Mouse (Mus musculus): Measurements from ENCODE around the gene Cpeb2.
A peak's percentile ranks its signal among the peaks of the same experiment; 100 is the strongest.

Cpeb2 gene

DNA sequence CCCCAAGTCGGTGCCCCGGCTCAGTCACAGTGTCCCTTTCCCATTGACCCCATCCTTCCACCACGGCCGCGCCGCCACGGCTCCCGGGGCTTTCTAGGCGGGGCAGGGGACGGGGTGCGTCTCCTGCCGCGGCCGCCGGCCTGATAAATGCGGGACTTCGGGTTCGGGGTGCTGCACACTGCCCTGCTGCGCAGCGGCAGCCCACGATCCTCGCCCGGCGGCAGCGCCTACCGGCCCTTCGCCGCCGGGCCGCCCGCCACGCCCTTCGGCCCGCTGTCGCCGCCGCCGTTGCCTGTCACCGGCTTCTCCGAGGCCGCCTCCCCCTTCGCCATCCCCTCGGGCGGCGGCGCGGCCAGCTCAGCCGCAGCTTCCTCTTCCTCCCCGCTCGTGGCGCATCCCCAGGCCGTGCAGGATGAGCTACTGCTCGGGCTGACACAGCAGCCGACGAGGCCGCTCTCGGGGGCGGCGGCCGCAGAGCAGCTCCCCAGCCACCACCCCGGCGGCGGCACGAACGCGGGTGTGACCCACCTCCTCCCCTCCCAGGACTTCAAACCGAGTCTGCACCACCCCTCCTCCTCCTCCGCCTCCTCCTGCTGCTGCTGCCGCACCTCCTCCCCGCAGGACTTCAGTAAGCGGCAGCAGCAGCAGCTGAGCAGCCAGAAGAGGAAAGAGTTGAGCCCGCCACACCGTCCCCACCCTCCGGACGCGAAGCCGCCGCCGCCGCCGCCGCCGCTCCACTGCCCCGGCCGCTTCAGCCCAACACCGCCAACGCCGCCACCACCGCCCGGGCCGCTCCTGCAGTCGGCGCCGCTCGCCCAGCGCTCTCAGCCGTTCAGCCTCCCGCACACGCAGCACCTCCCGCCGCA is 579 bp downstream of the Cpeb2 start:
- no peaks in the 10 kb centered on the region for H3K36me3 ChIP-seq (ENCODE audit: control insufficient read depth, insufficient read depth, low read length, poor library complexity, severe bottlenecking)
- peak; percentile 85 for DNase-seq (ENCODE audit: low read depth, low spot score)
- H3K27me3 ChIP-seq (ENCODE audit: control insufficient read depth, insufficient read depth, low read length, poor library complexity, severe bottlenecking) = no peaks in the 10 kb centered on the region; the same call in 1 of the 2 replicates

DNA sequence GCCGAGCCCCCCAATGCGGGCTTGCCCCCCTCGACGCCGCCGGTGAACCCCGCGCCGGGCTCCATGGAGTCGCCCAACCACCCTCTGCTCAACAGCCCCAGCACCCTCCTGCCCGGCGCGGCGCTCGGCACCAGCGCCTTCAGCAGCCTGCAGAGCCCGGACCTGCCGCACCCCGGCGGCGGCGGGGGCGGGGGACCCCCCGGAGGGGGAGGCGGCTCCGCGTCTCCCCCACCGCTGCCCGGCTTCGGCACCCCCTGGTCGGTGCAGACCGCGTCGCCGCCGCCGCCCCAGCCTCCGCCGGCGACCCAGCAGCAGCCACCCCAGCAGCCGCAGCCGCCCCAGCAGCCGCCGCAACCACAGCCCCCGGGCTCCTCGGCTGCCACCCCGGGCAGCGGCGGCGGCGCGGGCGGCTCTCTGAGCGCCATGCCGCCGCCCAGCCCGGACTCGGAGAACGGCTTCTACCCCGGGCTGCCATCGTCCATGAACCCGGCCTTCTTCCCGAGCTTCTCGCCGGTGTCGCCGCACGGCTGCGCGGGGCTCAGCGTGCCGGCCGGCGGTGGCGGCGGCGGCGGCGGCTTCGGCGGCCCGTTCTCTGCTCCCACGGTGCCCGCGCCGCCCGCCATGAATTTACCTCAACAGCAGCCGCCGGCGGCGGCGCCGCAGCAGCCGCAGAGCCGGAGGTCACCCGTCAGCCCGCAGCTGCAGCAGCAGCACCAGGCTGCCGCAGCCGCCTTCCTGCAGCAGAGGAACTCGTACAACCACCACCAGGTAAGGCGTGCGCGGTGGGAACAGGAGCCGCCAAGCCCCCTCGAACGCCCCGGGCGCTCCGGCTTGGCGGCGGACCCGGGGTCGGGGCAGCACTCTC is 1.6 kb downstream of the Cpeb2 start:
- Histone ChIP-seq H3K27me3 (ENCODE audit: control insufficient read depth, insufficient read depth, low read length, poor library complexity, severe bottlenecking) (no peaks in the 10 kb centered on the region; the same call in 1 of the 2 replicates), H3K36me3 (ENCODE audit: control insufficient read depth, insufficient read depth, low read length, poor library complexity, severe bottlenecking) (no peaks in the 10 kb centered on the region)
- DNase-seq (ENCODE audit: low read depth, low spot score) = peak; percentile 53

DNA sequence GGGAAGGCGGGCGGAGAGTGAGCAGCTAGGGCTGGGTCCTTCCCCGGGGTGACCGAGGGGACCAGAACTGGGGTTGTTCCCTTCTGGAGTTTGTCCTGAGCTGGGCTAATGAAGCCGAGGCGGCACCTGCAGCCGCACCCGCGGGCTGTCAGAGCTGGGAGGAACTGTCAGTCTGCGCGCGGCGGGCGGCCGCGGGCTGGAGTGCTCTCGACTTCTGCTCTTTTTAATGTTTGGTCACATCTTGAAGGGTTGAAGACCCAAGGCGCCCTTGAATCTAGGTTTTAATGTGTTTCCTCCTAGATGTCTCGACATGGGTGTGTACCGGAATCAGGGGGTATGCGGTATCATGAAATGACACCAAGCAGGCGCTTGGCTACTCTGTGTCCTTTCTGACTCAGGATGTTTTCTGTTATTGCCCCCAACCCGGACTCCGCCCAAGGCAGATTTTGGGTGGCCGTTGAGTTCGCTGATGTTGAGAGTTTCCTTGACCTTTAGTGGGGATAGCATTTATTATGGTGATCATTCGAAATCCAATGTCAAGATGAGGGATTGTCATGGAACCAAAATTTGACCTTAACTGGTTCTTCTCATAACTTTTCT is 2.3 kb downstream of the Cpeb2 start:
- DNase-seq (ENCODE audit: low read depth, low spot score) = peak; percentile 52
- H3K36me3 ChIP-seq (ENCODE audit: control insufficient read depth, insufficient read depth, low read length, poor library complexity, severe bottlenecking) = no peaks in the 10 kb centered on the region

DNA sequence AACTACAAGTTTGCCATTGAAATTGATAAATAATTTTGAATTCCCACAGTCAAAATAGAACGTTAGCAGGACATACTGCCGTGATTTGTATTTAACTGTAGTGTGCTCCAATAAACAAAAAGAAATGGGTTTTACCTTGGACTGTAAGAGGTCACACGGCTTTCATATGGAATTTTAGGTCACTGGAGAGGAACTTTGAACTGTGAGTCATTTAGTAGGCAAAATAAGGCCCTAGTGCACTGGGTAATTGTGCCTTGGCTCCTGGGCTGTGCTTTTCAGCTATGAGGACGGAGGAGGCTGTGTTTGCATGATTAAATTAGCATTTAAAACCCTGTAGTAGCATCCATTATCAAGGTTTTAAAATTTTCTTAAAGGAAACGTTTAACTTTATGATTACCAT is 3.0 kb downstream of the Cpeb2 start:
- no peak for DNase-seq (ENCODE audit: low read depth, low spot score)
- no peaks in the 10 kb centered on the region; the same call in 1 of the 2 replicates for H3K27me3 ChIP-seq (ENCODE audit: control insufficient read depth, insufficient read depth, low read length, poor library complexity, severe bottlenecking)
- H3K36me3 ChIP-seq (ENCODE audit: control insufficient read depth, insufficient read depth, low read length, poor library complexity, severe bottlenecking) = no peaks in the 10 kb centered on the region

More for the DNA sequence above, 2.3 kb downstream of the Cpeb2 start:
- no peaks in the 10 kb centered on the region; the same call in 1 of the 2 replicates for H3K27me3 ChIP-seq (ENCODE audit: control insufficient read depth, insufficient read depth, low read length, poor library complexity, severe bottlenecking)

DNA sequence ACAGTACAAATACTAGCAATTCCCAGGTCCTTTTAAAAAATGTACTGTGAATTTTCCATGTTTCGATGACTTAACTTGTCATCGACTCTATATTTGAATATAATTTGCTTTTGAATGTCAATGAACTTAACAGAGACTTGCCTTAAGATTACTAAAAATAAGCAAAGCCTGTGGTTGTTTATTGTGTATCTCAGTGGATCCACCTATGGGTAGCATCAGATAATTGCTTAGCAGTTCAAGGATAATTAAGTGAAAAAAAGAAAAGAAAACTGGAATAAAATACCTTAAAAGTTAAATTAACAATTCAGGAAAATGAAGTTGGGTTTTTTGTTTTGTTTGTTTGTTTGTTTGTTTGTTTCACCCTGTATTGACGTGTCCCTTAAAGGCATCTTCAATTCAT is 3.5 kb downstream of the Cpeb2 start:
- Histone ChIP-seq H3K36me3 (ENCODE audit: control insufficient read depth, insufficient read depth, low read length, poor library complexity, severe bottlenecking) (no peaks in the 10 kb centered on the region), H3K27me3 (ENCODE audit: control insufficient read depth, insufficient read depth, low read length, poor library complexity, severe bottlenecking) (no peaks in the 10 kb centered on the region; the same call in 1 of the 2 replicates)
- DNase-seq (ENCODE audit: low read depth, low spot score) = peak; percentile 40

DNA sequence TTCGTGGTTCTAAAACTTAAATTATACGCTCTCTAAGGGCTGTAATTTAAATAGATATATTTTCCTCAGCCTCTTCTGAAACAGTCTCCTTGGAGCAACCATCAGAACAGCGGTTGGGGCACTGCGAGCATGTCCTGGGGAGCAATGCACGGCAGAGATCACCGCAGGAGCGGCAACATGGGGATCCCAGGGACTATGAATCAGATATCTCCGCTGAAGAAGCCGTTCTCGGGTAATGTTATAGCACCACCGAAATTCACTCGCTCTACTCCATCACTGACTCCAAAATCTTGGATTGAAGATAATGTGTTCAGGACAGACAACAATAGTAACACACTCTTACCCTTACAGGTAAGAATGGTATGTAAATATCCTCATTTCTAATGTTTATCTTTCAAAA is 4.3 kb downstream of the Cpeb2 start:
- no peak for DNase-seq (ENCODE audit: low read depth, low spot score)
- no peaks in the 10 kb centered on the region for H3K27me3 ChIP-seq (ENCODE audit: control insufficient read depth, insufficient read depth, low read length, poor library complexity, severe bottlenecking)
- H3K36me3 ChIP-seq (ENCODE audit: control insufficient read depth, insufficient read depth, low read length, poor library complexity, severe bottlenecking) = no peaks in the 10 kb centered on the region

DNA sequence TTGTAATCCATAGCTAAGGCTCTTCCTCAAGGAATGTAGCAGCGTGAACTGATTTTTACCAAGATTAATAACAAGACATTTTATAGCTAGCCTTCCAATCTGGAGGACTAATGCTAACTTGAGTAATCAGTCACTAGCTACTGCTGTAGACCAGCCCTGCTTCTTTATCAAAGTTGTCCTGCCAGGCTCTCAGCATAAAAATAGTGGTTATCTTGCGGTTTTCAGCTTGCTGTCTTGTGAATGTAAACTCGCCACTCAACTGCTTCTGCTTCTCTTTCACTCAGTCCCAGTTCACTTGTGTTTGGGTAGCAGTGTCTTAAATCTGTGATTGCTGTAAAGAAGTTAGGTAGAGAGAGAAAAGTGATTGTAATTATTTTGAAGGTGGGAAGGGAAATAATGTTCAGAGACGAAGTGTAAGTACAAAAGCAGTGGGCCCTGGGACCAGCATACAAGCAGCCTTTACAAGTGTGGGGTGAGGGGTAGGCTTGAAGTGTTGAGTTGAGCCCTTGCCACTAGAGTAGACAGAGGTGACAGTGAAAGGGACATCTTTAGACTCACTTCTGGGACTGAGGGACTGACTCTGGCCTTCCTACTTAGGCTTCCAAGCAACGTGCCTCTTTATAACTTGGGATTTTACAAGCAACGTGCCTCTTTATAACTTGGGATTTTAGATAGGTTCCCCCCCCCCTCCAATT is 6.3 kb downstream of the Cpeb2 start:
- no peak for DNase-seq (ENCODE audit: low read depth, low spot score)
- Histone ChIP-seq H3K27me3 (ENCODE audit: control insufficient read depth, insufficient read depth, low read length, poor library complexity, severe bottlenecking) (no peaks in the 10 kb centered on the region), H3K36me3 (ENCODE audit: control insufficient read depth, insufficient read depth, low read length, poor library complexity, severe bottlenecking) (no peaks in the 10 kb centered on the region)

DNA sequence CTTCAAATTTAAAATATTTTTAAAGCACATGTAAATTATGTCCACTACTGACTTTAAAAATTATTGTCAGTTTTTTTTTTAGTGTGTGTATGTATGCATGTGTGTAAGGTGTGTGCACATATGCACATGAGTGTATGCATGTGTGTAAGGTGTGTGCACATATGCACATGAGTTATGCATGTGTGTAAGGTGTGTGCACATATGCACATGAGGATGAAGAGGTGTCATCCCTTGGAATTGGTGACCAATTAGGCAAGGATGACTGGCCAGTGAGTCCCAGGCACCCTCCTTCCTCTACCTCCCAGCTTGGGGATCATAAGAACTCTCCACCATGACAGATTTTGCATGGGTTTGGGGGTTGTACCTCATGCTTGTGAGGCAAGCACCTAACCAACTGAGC is 7.8 kb downstream of the Cpeb2 start:
- no peak for DNase-seq (ENCODE audit: low read depth, low spot score)
- Histone ChIP-seq H3K36me3 (ENCODE audit: control insufficient read depth, insufficient read depth, low read length, poor library complexity, severe bottlenecking) (0 out of 2 replicates have a peak, but pooled peaks cover under 1% of the 10 kb centered on the region), H3K27me3 (ENCODE audit: control insufficient read depth, insufficient read depth, low read length, poor library complexity, severe bottlenecking) (no peaks in the 10 kb centered on the region)

DNA sequence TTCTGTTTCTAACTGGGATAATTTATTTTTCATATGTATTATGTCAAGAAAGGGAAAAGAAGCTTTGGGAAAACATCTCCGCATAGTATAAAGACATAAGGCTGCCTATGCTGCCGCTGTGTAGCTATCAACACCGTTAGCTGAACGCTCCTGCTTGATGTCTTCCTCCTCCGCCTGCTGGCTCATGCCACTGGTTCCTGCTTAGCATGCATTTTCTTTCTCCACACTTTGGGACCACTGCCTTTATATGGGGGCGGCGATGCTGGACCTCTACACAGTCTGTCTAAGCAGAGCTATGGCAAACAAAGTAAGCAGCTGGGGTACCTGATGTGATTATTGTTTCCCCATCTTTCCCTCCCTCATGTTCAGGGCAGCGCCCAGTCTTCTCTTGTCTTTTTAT is 13.3 kb downstream of the Cpeb2 start:
- H3K27me3 ChIP-seq (ENCODE audit: control insufficient read depth, insufficient read depth, low read length, poor library complexity, severe bottlenecking) = no peaks in the 10 kb centered on the region
- DNase-seq (ENCODE audit: low read depth, low spot score) = no peak
- 0 out of 2 replicates have a peak, but pooled peaks cover 2% of the 10 kb centered on the region for H3K36me3 ChIP-seq (ENCODE audit: control insufficient read depth, insufficient read depth, low read length, poor library complexity, severe bottlenecking)

DNA sequence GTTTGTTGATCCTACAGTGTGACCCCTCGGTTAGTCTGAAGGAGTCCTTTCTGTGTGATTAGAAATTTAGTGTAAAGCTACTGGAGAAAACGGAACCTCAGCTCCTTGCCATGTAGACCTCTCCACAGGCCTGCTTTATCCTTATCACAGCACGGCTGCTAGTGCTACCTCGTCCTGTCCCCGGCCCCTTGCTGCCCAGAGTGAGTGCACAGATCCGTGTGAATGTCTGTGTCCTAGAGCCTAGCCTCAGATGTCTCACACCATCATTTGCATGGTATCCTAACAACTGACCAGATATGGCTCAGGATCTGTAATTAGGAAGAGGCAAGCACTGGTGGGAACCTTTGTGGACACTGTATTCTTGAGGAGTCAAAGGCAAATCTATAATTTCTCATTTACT is 14.0 kb downstream of the Cpeb2 start:
- Histone ChIP-seq H3K27me3 (ENCODE audit: control insufficient read depth, insufficient read depth, low read length, poor library complexity, severe bottlenecking) (no peaks in the 10 kb centered on the region), H3K36me3 (ENCODE audit: control insufficient read depth, insufficient read depth, low read length, poor library complexity, severe bottlenecking) (0 out of 2 replicates have a peak, but pooled peaks cover 2% of the 10 kb centered on the region)
- no peak for DNase-seq (ENCODE audit: low read depth, low spot score)

DNA sequence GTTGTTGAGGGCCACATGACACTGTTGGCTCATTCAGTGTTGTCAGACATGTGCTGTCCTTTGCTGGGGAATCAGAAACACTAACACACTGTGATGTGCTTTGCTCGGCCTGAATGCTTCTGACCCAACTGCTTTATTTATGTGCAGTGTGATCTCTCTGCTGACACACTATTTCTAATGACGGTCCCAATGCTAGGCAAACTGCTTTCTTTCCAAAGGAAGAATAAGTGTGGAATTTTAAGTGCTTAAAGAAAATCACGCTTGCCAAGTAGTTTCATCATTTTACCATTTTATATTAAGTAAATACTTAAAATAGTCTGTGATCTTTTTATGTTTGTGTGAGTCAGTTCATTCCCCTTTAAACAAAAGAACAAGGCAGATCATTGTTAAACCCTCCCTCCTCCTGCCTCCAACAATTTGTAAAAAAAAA is 15.0 kb downstream of the Cpeb2 start:
- H3K27me3 ChIP-seq (ENCODE audit: control insufficient read depth, insufficient read depth, low read length, poor library complexity, severe bottlenecking) = no peaks in the 10 kb centered on the region
- H3K36me3 ChIP-seq (ENCODE audit: control insufficient read depth, insufficient read depth, low read length, poor library complexity, severe bottlenecking) = 0 out of 2 replicates have a peak, but pooled peaks cover 2% of the 10 kb centered on the region
- DNase-seq (ENCODE audit: low read depth, low spot score) = no peak

DNA sequence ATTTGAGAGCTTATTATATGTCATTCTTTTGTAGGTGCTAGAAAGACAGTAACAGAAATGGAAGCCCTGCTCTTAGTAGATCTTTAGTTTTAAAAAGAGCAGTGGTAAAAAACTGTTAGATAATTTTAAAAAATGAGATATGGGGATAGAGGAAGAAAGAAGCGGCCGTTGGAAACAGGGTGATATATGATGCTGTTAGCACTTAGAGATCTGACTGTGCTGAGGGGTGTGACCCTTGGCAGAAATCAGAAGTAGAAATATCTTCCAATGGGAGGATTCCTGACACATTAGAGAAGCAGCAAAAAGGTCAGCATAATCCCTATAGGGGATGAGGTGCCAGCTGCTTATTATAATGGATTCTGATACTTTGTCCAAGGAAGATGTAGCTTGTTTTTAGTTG is 24.5 kb downstream of the Cpeb2 start:
- DNase-seq (ENCODE audit: low read depth, low spot score) = no peak
- Histone ChIP-seq H3K36me3 (ENCODE audit: control insufficient read depth, insufficient read depth, low read length, poor library complexity, severe bottlenecking) (no peaks in the 10 kb centered on the region; the same call in 1 of the 2 replicates), H3K27me3 (ENCODE audit: control insufficient read depth, insufficient read depth, low read length, poor library complexity, severe bottlenecking) (no peaks in the 10 kb centered on the region)

DNA sequence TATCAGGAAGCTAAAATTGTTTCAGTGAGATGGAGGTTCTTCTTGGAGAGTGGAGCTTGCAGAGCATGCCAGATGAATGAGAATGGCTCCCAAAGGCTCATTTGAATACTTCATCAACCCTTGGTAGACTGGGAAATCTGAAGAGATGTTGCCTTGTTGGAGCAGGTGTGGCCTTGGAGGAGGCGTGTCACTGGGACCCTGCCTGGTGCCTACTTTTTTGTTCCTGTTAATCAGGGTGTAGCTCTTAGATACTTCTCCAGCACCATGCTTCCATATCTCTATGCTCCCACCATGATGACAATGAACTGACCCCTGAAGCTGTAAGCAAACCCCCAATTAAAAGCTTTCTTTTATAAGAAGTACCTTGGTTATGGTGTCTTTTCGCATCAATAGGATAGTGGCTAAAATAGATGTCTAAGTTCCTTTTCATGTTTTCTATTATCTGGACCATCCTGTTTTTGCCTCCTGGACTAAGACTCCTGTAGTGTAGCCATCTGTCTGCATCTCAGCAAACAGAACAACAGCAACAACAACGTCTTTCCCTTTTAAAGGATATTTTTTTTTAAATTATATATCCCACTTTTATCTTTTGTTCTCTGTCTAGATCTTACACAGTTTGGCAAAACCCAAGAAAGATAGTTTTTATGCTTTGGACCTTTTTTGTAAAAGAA is 25.6 kb downstream of the Cpeb2 start:
- Histone ChIP-seq H3K27me3 (ENCODE audit: control insufficient read depth, insufficient read depth, low read length, poor library complexity, severe bottlenecking) (no peaks in the 10 kb centered on the region), H3K36me3 (ENCODE audit: control insufficient read depth, insufficient read depth, low read length, poor library complexity, severe bottlenecking) (no peaks in the 10 kb centered on the region; the same call in 1 of the 2 replicates)
- no peak for DNase-seq (ENCODE audit: low read depth, low spot score)

DNA sequence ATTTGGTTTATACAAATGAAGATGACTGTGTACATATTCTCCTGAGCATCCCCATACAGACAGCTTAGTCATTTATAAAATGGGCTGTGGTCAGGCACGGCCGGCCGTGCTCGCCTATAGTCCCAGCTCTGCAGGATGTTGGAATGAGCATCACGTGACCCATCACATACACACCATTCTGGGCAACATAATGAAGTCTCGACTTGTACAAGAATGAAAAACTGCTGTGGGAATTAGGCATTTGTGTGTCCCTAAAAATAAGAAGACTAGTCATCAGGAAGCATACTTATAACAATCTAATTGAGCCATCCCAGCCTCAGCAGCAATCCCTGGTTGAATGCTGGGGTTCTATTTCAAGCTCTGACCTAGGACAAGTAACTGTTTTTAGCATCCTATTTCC is 28.8 kb downstream of the Cpeb2 start:
- no peaks in the 10 kb centered on the region for H3K27me3 ChIP-seq (ENCODE audit: control insufficient read depth, insufficient read depth, low read length, poor library complexity, severe bottlenecking)
- DNase-seq (ENCODE audit: low read depth, low spot score) = no peak

More for the DNA sequence above, 28.8 kb downstream of the Cpeb2 start:
- no peaks in the 10 kb centered on the region; the same call in 1 of the 2 replicates for H3K36me3 ChIP-seq (ENCODE audit: control insufficient read depth, insufficient read depth, low read length, poor library complexity, severe bottlenecking)

Measured in splenic B cell, adult 2 months (primary cell).